In genomic region chr11:53308884-53309310, GRCm38 (mm10) we compare ENCODE assay signal across 8 mouse cellular contexts. TPM values are rescaled to one million over a fixed set of nuclear protein-coding genes. Genes with fewer than 3 reads are reported as not detected.
A peak's percentile ranks its signal among the peaks of the same experiment; 100 is the strongest.
DNase-seq lines count a peak whose midpoint lies in the region; ATAC-seq and TF ChIP-seq lines count a peak whose summit lies in the region.

No protein-coding gene starts in this region.

- H3K27me3 ChIP-seq in testis, adult 2 months (ENCODE audit: control insufficient read depth, insufficient read depth, low read length): no peaks in the 10 kb centered on the region
- H3K27me3 ChIP-seq in myocyte (ENCODE audit: control insufficient read depth, insufficient read depth, insufficient read length): no peaks in the 10 kb centered on the region
- no peaks in the 10 kb centered on the region for H3K27me3 ChIP-seq in forebrain, postnatal 0 days (ENCODE audit: insufficient read depth, low read length)

- H3K36me3 ChIP-seq in testis, adult 2 months (ENCODE audit: control insufficient read depth, insufficient read depth, low read length): no peaks in the 10 kb centered on the region
- no peaks in the 10 kb centered on the region for H3K36me3 ChIP-seq in myocyte (ENCODE audit: control insufficient read depth, insufficient read depth)
- H3K36me3 ChIP-seq in forebrain, postnatal 0 days (ENCODE audit: insufficient read depth): no peaks in the 10 kb centered on the region

- H3K4me3 ChIP-seq in testis, adult 2 months (ENCODE audit: control insufficient read depth, low read depth, low read length): no peak overlapping the region
- H3K4me3 ChIP-seq in myocyte: no peak overlapping the region
- H3K4me3 ChIP-seq in forebrain, postnatal 0 days (ENCODE audit: low read depth, low read length): no peak overlapping the region

- no peak for TF ChIP-seq CTCF in testis, adult 2 months (IDR thresholded peaks at IDR 0.05; ENCODE audit: control insufficient read depth, insufficient read depth, insufficient replicate concordance, low read depth, low read length)
- no peak for TF ChIP-seq CTCF in forebrain, postnatal 0 days (IDR thresholded peaks at IDR 0.05; ENCODE audit: low read depth)

- peak overlapping the region; percentile 70 for H3K4me2 ChIP-seq in myocyte (ENCODE audit: low read depth)
- no peak overlapping the region for H3K4me2 ChIP-seq in forebrain, postnatal 0 days (ENCODE audit: low read depth)

- no peak overlapping the region for H3K9ac ChIP-seq in forebrain, postnatal 0 days

- 65% methylated on average over 2 of the region's 2 CpGs for WGBS in forebrain, postnatal 0 days

- H3K79me2 ChIP-seq in myocyte (ENCODE audit: control insufficient read depth, insufficient read depth): no peaks in the 10 kb centered on the region

- TF ChIP-seq POLR2A in testis, adult 2 months (IDR thresholded peaks at IDR 0.05; ENCODE audit: control insufficient read depth, low read depth, low read length): no peak
- TF ChIP-seq POLR2A in myocyte (IDR thresholded peaks at IDR 0.05; ENCODE audit: insufficient read length, low read depth): no peak

- intact Hi-C loops in gastrocnemius, postnatal 36 days (cut with DNase I): no loop called here

- no peaks in the 10 kb centered on the region for H3K9me3 ChIP-seq in forebrain, postnatal 0 days (ENCODE audit: low read length)

- no peak for DNase-seq in testis, postnatal 10 days (ENCODE audit: low spot score)
- peak; percentile 33 to 78 for DNase-seq in gastrocnemius, postnatal 36 days
- peak; percentile 69 to 86 for DNase-seq in kidney, adult 8-10 months
- DNase-seq in thymus, postnatal 25 days: no peak
- DNase-seq in forebrain, postnatal 0 days: no peak
- no peak for DNase-seq in cerebellum, adult 11 months

- peak overlapping the region; percentile 74 for H3K27ac ChIP-seq in testis, adult 2 months (ENCODE audit: control insufficient read depth, insufficient read depth, low read depth, low read length)
- no peak overlapping the region for H3K27ac ChIP-seq in forebrain, postnatal 0 days (ENCODE audit: low read depth, low read length)

- no peak overlapping the region for H3ac ChIP-seq in myocyte (ENCODE audit: control insufficient read depth, insufficient read length)

- H3K4me1 ChIP-seq in testis, adult 2 months (ENCODE audit: control insufficient read depth, insufficient read depth, low read length): peaks cover 2% of the 10 kb centered on the region
- H3K4me1 ChIP-seq in forebrain, postnatal 0 days (ENCODE audit: insufficient read depth): no peaks in the 10 kb centered on the region

- ATAC-seq in forebrain, postnatal 0 days: no peak

TF ChIP-seq in myocyte, 11 proteins besides CTCF, POLR2A, EP300 and RAD21:
- TF ChIP-seq CEBPB (IDR thresholded peaks at IDR 0.05; ENCODE audit: insufficient read depth, poor library complexity, severe bottlenecking): peak; percentile 95
- peak; percentile 68 for TF ChIP-seq SRF (IDR thresholded peaks at IDR 0.05; ENCODE audit: control insufficient read depth, insufficient read length, low read depth)
- TF ChIP-seq USF1 (IDR thresholded peaks at IDR 0.05; ENCODE audit: low read depth): no peak

RNA-seq across cellular contexts. Expression of gene Hspa4, which starts 8.6 kb away (rescaled TPM):
- 36.0 and 38.9 TPM in 2 replicates for polyA plus RNA-seq in testis, adult 2 months (2012; rRNA removed)
- total RNA-seq in gastrocnemius, postnatal 36 days (2021): 10 to 100 TPM; 82.0 to 82.4 TPM
- polyA plus RNA-seq in myocyte (2012; fragmentation: generic; extraction: Trizol): 99.3 TPM
- 112 and 138 TPM in 2 replicates for total RNA-seq in forebrain, postnatal 0 days (2014; rRNA removed)
- polyA plus RNA-seq in forebrain, postnatal 0 days (2015; fragmentation: Nextera tagmentation; extraction: Ambion mirVana): 42.1 and 46.9 TPM in 2 replicates

RNA-seq across cellular contexts. Expression of gene Zcchc10, which starts 15.6 kb away (rescaled TPM):
- 3.5 and 4.8 TPM in 2 replicates for polyA plus RNA-seq in testis, adult 2 months (2012; rRNA removed)
- total RNA-seq in gastrocnemius, postnatal 36 days (2021): 1 to 10 TPM; 5.5 to 6.2 TPM
- 4.0 TPM for polyA plus RNA-seq in myocyte (2012; fragmentation: generic; extraction: Trizol)
- total RNA-seq in forebrain, postnatal 0 days (2014; rRNA removed): 0.86 and 2.8 TPM in 2 replicates
- polyA plus RNA-seq in forebrain, postnatal 0 days (2015; fragmentation: Nextera tagmentation; extraction: Ambion mirVana): 16.0 and 17.1 TPM in 2 replicates

RNA-seq across cellular contexts. Expression of gene Aff4, which starts 41.7 kb away (rescaled TPM):
- 21.1 and 22.9 TPM in 2 replicates for polyA plus RNA-seq in testis, adult 2 months (2012; rRNA removed)
- 10 to 100 TPM; 77.9 to 80.8 TPM for total RNA-seq in gastrocnemius, postnatal 36 days (2021)
- polyA plus RNA-seq in myocyte (2012; fragmentation: generic; extraction: Trizol): 15.6 TPM
- total RNA-seq in forebrain, postnatal 0 days (2014; rRNA removed): 110 and 147 TPM in 2 replicates
- 67.0 and 98.5 TPM in 2 replicates for polyA plus RNA-seq in forebrain, postnatal 0 days (2015; fragmentation: Nextera tagmentation; extraction: Ambion mirVana)

Comparison
In these comparisons a context has a peak if more than half of its experiments do, and no peak if none do; other contexts are left out.
1. DNase-seq: peak in gastrocnemius, postnatal 36 days (2 of 2) and kidney, adult 8-10 months (2 of 2); none in testis, postnatal 10 days (single experiment), thymus, postnatal 25 days (single experiment), forebrain, postnatal 0 days (single experiment) and cerebellum, adult 11 months (single experiment).